Mouse (Mus musculus) small intestine, adult 10 weeks (tissue): ENCODE results near the gene Nudt7. TPM values are rescaled to one million over a fixed set of nuclear protein-coding genes. Genes with fewer than 3 reads are reported as not detected.

Source experiments
- polyA plus RNA-seq: library from polyadenylated mRNA; stranded (reverse); fragments of 350-450 nt; fragmentation: Illumina TruSeq; extraction: RNeasy Lipid Tissue Mini Kit (QIAGEN cat#74804); gene quantifications from one replicate; pipeline ENCODE4 v1.2.3, GENCODE M21; 2014; ENCODE audit warnings: low replicate concordance

Gene Nudt7
- 103 TPM for polyA plus RNA-seq

DNA sequence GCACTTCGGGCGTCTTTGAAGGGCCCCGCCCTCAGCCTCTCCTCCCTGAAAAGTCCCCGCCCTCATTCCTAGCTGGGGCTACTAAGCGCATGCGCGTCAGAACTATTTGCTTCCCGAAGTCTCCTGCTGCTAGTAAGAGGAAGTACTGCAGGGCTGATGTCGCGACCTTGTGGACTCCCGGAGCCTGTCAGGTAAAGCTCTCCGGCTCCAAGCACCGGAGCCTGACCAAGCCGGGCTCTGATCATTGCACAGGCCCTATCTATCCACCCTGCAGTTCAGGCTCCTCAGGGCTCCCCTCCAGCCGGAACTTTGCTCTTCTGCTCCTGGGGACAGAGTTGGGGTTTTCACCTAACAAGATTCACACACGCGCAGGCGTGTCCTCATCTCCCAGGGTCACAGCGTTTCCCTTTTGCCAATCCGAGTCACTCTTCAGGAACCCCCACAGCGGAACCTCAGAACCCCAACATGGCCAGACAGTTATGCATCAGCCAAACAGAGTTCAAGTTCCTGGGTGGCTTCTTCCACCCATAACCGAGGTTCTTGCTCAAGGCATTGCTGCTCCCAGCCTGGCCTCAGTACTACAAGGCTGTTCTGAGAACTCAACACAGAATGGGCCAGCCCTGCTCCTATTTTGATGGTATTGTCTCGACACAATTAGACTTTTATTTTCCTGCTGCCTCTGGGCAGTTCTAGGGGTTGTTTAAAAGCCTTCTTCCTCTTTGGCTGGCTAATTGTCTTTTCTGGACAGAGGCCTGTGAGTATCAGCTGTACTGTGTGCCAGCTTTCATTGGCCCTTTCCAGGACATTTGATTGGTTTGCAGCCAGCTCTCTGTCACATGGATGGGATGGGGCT is at the start of gene Nudt7:
Gene Nudt7 (plus strand): TSS at position 48 of the 853 bp plus-strand sequence.

Other genes with a start within 250 kb of the Nudt7 start
- 0.71 TPM for gene Vat1l, start 72.1 kb downstream of the Nudt7 start, polyA plus RNA-seq